Mouse (Mus musculus) liver, postnatal 0 days (tissue): Measurements from ENCODE around the gene Psme1. TPM values are rescaled to one million over a fixed set of nuclear protein-coding genes. Genes with fewer than 3 reads are reported as not detected.
A peak's percentile ranks its signal among the peaks of the same experiment; 100 is the strongest.

Source experiments
- ATAC-seq: fragments of 200-750 bp; cut with Nextera tagmentation; 2 replicates; pipeline ENCODE4 v1.8.0; 2017; ENCODE audit warnings: mild to moderate bottlenecking, moderate library complexity
- DNase-seq: peaks from one replicate; pipeline ENCODE4 v3.0.0-alpha.2; 2016
- H3K27ac ChIP-seq: fragments of 300-500 bp; sonication (generic); 2 replicates; pipeline ENCODE4 v1.5.1; 2014; ENCODE audit warnings: antibody characterized with exemption, moderate library complexity, mild to moderate bottlenecking, low read depth
- H3K27me3 ChIP-seq: fragments of 300-500 bp; sonication (generic); 2 replicates; pipeline ENCODE4 v1.6.1; 2014; ENCODE audit warnings: low read length, control low read depth, mixed read lengths; ENCODE audit not compliant: insufficient read depth
- H3K36me3 ChIP-seq: fragments of 300-500 bp; sonication (generic); replicated peaks from 2 replicates; pipeline ENCODE4 v1.6.1; 2014; ENCODE audit warnings: mild to moderate bottlenecking, control low read depth, low read length, moderate library complexity, mixed read lengths; ENCODE audit not compliant: insufficient read depth
- H3K4me1 ChIP-seq: fragments of 300-500 bp; sonication (generic); 2 replicates; pipeline ENCODE4 v1.6.1; 2014; ENCODE audit warnings: antibody characterized with exemption, mild to moderate bottlenecking, control low read depth; ENCODE audit not compliant: insufficient read depth
- H3K4me2 ChIP-seq: fragments of 300-500 bp; sonication (generic); 2 replicates; pipeline ENCODE4 v1.6.1; 2014; ENCODE audit warnings: low read depth, mild to moderate bottlenecking, low read length, moderate library complexity, mixed read lengths
- H3K4me3 ChIP-seq: fragments of 300-500 bp; sonication (generic); 2 replicates; pipeline ENCODE4 v1.5.1; 2014; ENCODE audit warnings: low read depth, low read length
- H3K9ac ChIP-seq: fragments of 300-500 bp; sonication (generic); replicated peaks from 2 replicates; pipeline ENCODE4 v1.6.1; 2014; ENCODE audit warnings: mild to moderate bottlenecking, moderate library complexity
- H3K9me3 ChIP-seq: fragments of 300-500 bp; sonication (generic); 2 replicates; pipeline ENCODE4 v1.6.1; 2016; ENCODE audit warnings: mild to moderate bottlenecking, control low read depth, low read length, mixed read lengths
- CTCF ChIP-seq: sonication (generic); IDR thresholded peaks from 2 replicates; pipeline ENCODE4 v1.5.1; 2016; ENCODE audit warnings: antibody characterized with exemption, low read depth
- EP300 ChIP-seq: IDR thresholded peaks from 2 replicates; pipeline ENCODE4 v1.6.1; 2016; ENCODE audit warnings: antibody characterized with exemption, low read depth, mild to moderate bottlenecking
- WGBS: fragments of 180-500 bp; shearing (Covaris S2); extraction: QIAGEN DNeasy Blood & Tissue Kit; methylation state at CpG from one replicate; pipeline ENCODE4 v1.1.7; 2014; ENCODE audit not compliant: insufficient replicate concordance; 5-methylcytosine and 5-hydroxymethylcytosine counted together
- polyA plus RNA-seq: library from polyadenylated mRNA; unstranded; fragments of >200 nt; fragmentation: Nextera tagmentation; extraction: Ambion mirVana; gene quantifications from 2 replicates; pipeline ENCODE4 v1.2.1, GENCODE M21; 2015

Gene Psme1
- polyA plus RNA-seq, 1 experiment from 2014 or later = 162 TPM

- 45% methylated on average over 5 of the region's 5 CpGs for WGBS
- no peaks in the 10 kb centered on the region for H3K4me1 ChIP-seq
- ATAC-seq = peak; percentile 35; the same call in 1 of the 2 replicates
- H3K4me2 ChIP-seq = no peak overlapping the region
- no peaks in the 10 kb centered on the region for H3K27me3 ChIP-seq
- DNase-seq = peak; percentile 78
- peak; percentile 90 for TF ChIP-seq CTCF
- no peak for TF ChIP-seq EP300
- no peak overlapping the region for H3K4me3 ChIP-seq
- no peaks in the 10 kb centered on the region for H3K9me3 ChIP-seq
- H3K36me3 ChIP-seq = peaks cover 71% of the 10 kb centered on the region
- H3K9ac ChIP-seq = no peak overlapping the region
- no peak overlapping the region for H3K27ac ChIP-seq
Measured at GRCm38 (mm10) chr14:55629312-55629711, 51.4 kb downstream of the Psme1 start.

Other genes starting within 250 kb of the Psme1 start
- gene Dhrs4, start 99.4 kb upstream of the Psme1 start, polyA plus RNA-seq = 177 TPM in 2 replicates
- 0.06 and 0.08 TPM in 2 replicates for gene Carmil3, start 87.5 kb upstream of the Psme1 start, polyA plus RNA-seq
- gene Cpne6, start 67.7 kb upstream of the Psme1 start, polyA plus RNA-seq = not detected in 2 replicates
- not detected in 2 replicates for gene Nrl, start 53.1 kb upstream of the Psme1 start, polyA plus RNA-seq
- 19.9 and 20.7 TPM in 2 replicates for gene Pck2, start 37.9 kb upstream of the Psme1 start, polyA plus RNA-seq
- 59.9 and 62.7 TPM in 2 replicates for gene Dcaf11, start 18.1 kb upstream of the Psme1 start, polyA plus RNA-seq
- 1.3 and 1.4 TPM in 2 replicates for gene A730061H03Rik, start 17.7 kb upstream of the Psme1 start, polyA plus RNA-seq
- gene Fitm1, start 2.5 kb upstream of the Psme1 start, polyA plus RNA-seq = 1.8 and 4.6 TPM in 2 replicates
- 17.3 and 19.2 TPM in 2 replicates for gene Emc9, start 7.2 kb downstream of the Psme1 start, polyA plus RNA-seq
- 222 and 231 TPM in 2 replicates for gene Psme2, start 13.0 kb downstream of the Psme1 start, polyA plus RNA-seq
- 8.5 and 9.6 TPM in 2 replicates for gene Rnf31, start 13.6 kb downstream of the Psme1 start, polyA plus RNA-seq
- 18.6 and 19.4 TPM in 2 replicates for gene Irf9, start 25.4 kb downstream of the Psme1 start, polyA plus RNA-seq
- 1.5 and 2.2 TPM in 2 replicates for gene Rec8, start 39.9 kb downstream of the Psme1 start, polyA plus RNA-seq
- gene Ipo4, start 57.8 kb downstream of the Psme1 start, polyA plus RNA-seq = 14.7 and 16.6 TPM in 2 replicates
- gene Gm49378, start 59.8 kb downstream of the Psme1 start, polyA plus RNA-seq = 0.99 and 1.6 TPM in 2 replicates
- 39.3 and 42.8 TPM in 2 replicates for gene Tm9sf1, start 65.7 kb downstream of the Psme1 start, polyA plus RNA-seq
- 0.06 and 0.21 TPM in 2 replicates for gene Tssk4, start 72.1 kb downstream of the Psme1 start, polyA plus RNA-seq
- 16.0 and 16.1 TPM in 2 replicates for gene Mdp1, start 82.4 kb downstream of the Psme1 start, polyA plus RNA-seq
- gene Gmpr2, start 93.8 kb downstream of the Psme1 start, polyA plus RNA-seq = 15.0 and 17.4 TPM in 2 replicates
- 228 and 231 TPM in 2 replicates for gene Nedd8, start 94.0 kb downstream of the Psme1 start, polyA plus RNA-seq
- 11.5 and 14.1 TPM in 2 replicates for gene Tinf2, start 103.7 kb downstream of the Psme1 start, polyA plus RNA-seq
- 3.6 and 4.7 TPM in 2 replicates for gene Tgm1, start 135.8 kb downstream of the Psme1 start, polyA plus RNA-seq
- 18.5 and 21.2 TPM in 2 replicates for gene Rabggta, start 144.1 kb downstream of the Psme1 start, polyA plus RNA-seq
- gene Dhrs1, start 167.6 kb downstream of the Psme1 start, polyA plus RNA-seq = 98.6 and 103 TPM in 2 replicates
- 13.2 and 14.5 TPM in 2 replicates for gene Nop9, start 167.6 kb downstream of the Psme1 start, polyA plus RNA-seq
- gene Cideb, start 180.3 kb downstream of the Psme1 start, polyA plus RNA-seq = 191 and 192 TPM in 2 replicates
- 1.8 and 2.1 TPM in 2 replicates for gene Ltb4r2, start 183.3 kb downstream of the Psme1 start, polyA plus RNA-seq
- gene Ltb4r1, start 187.8 kb downstream of the Psme1 start, polyA plus RNA-seq = 21.6 and 22.0 TPM in 2 replicates
- 1.5 and 1.7 TPM in 2 replicates for gene Adcy4, start 206.0 kb downstream of the Psme1 start, polyA plus RNA-seq
- gene Ripk3, start 210.7 kb downstream of the Psme1 start, polyA plus RNA-seq = 9.6 and 10.3 TPM in 2 replicates
- gene Nfatc4, start 245.0 kb downstream of the Psme1 start, polyA plus RNA-seq = 0.41 and 0.63 TPM in 2 replicates